Comparison of ENCODE assay signal across 23 mouse cellular contexts in genomic region chr13:40883903-40884302, GRCm38 (mm10). TPM values are rescaled to one million over a fixed set of nuclear protein-coding genes. Genes with fewer than 3 reads are reported as not detected.
DNase-seq lines count a peak whose midpoint lies in the region; ATAC-seq and TF ChIP-seq lines count a peak whose summit lies in the region.
"Had no signal": no experiment of that assay in that cellular context is flagged by ENCODE, and none has a peak within 500 bp of the region (broad histone marks: within the 10 kb centered on the region; RNA-seq: fewer than 3 reads in every experiment).

No protein-coding gene starts in this region.

- no peak overlapping the region for H3K4me3 ChIP-seq in kidney, adult 2 months (ENCODE audit: insufficient read depth, low read depth, low read length)
- H3K4me3 ChIP-seq: embryonic facial prominence, embryonic 12.5 days; forebrain, embryonic 12.5 days; gastrocnemius, adult 2 months; heart, embryonic 13.5 days; hindbrain, embryonic 12.5 days had no signal

- H3K4me1 ChIP-seq in kidney, adult 2 months (ENCODE audit: control insufficient read depth, insufficient read depth, low read length), result peaks cover 19% of the 10 kb centered on the region

- no peak overlapping the region for H3K27ac ChIP-seq in kidney, adult 2 months (ENCODE audit: insufficient read depth, low read depth, low read length)
- H3K27ac ChIP-seq: embryonic facial prominence, embryonic 12.5 days; forebrain, embryonic 12.5 days; gastrocnemius, adult 2 months; heart, embryonic 13.5 days; hindbrain, embryonic 12.5 days had no signal

- peak; percentile 67 for DNase-seq in kidney, adult 2 months
- DNase-seq in kidney, postnatal 4 days, result no peak
- peak; percentile 56 to 72 for DNase-seq in kidney, postnatal 36 days
- no peak for DNase-seq in kidney, adult 11 months
- peak; percentile 64 for DNase-seq in Muller cell, postnatal 12 days (ENCODE audit: inconsistent ontology term)
- DNase-seq in thymus, postnatal 14 days, result no peak
- DNase-seq: adrenal gland, postnatal 10 days; cerebellum, adult 11 months; cerebellum, adult 8-10 months; cerebellum, postnatal 14 days; embryo, embryonic 11 days; forebrain, postnatal 0 days; gastrocnemius, adult 2 months; gastrocnemius, postnatal 25 days; heart, adult 11 months; heart, postnatal 36 days had no signal

- no peaks in the 10 kb centered on the region for H3K27me3 ChIP-seq in kidney, adult 2 months (replicated peaks; ENCODE audit: control insufficient read depth, insufficient read depth, low read length)
- H3K27me3 ChIP-seq: CH12.LX; embryonic facial prominence, embryonic 12.5 days; hindbrain, embryonic 12.5 days had no signal

- no peak for TF ChIP-seq POLR2A in kidney, adult 2 months (IDR thresholded peaks at IDR 0.05; ENCODE audit: low read depth, low read length)

- WGBS in kidney, adult 2 months, result 38% methylated on average over 9 of the region's 9 CpGs

- TF ChIP-seq CTCF in kidney, adult 2 months (conservative IDR thresholded peaks at IDR 0.05; ENCODE audit: insufficient read depth, insufficient read length, low read depth, low read length), result no peak

- ATAC-seq in granulocyte monocyte progenitor cell, adult 5-6 weeks (replicated peaks; ENCODE audit: poor library complexity, severe bottlenecking), result 0 out of 2 replicates have a peak, but pooled peaks have one; percentile 24
- ATAC-seq: forebrain, postnatal 0 days; hindbrain, embryonic 16.5 days had no signal

- H3K36me3 ChIP-seq in kidney, adult 2 months (ENCODE audit: control insufficient read depth, insufficient read depth, low read length), result no peaks in the 10 kb centered on the region
- H3K36me3 ChIP-seq: embryonic facial prominence, embryonic 12.5 days; forebrain, embryonic 12.5 days; heart, embryonic 13.5 days; hindbrain, embryonic 12.5 days had no signal

RNA-seq across cellular contexts. Expression of gene Gcnt2, which starts 24.3 kb away (rescaled TPM):
- 8.4 and 9.2 TPM in 2 replicates for polyA plus RNA-seq in kidney, adult 2 months (2012; rRNA removed)
- 14.8 and 36.7 TPM in 2 replicates for total RNA-seq in granulocyte monocyte progenitor cell, adult 5-6 weeks (2014; fragmentation: Nextera tagmentation)
- total RNA-seq in granulocyte monocyte progenitor cell, adult 5-6 weeks (2017), result 8.4 and 8.9 TPM in 2 replicates
- total RNA-seq: CH12.LX had no signal

Comparison
In these comparisons a context has a peak if more than half of its experiments do, and no peak if none do; other contexts are left out.
1. DNase-seq: peak in kidney, adult 2 months (single experiment), kidney, postnatal 36 days (2 of 2) and Muller cell, postnatal 12 days (single experiment); none in kidney, postnatal 4 days (0 of 2), kidney, adult 11 months (single experiment) and thymus, postnatal 14 days (single experiment).